Mouse (Mus musculus): Measurements from ENCODE around the gene Gm10358.

GRCm38 (mm10) chr8:75448394-75448793, 42.0 kb upstream of the Gm10358 start, which contains the start of gene Iqcm:
- TF ChIP-seq CTCF (IDR thresholded peaks at IDR 0.05; ENCODE audit: extremely low read depth, insufficient read depth, low read length) = no peak
- no peak for TF ChIP-seq POLR2A (IDR thresholded peaks at IDR 0.05; ENCODE audit: extremely low read depth, insufficient read depth, low read length)
